Mouse (Mus musculus) retina, postnatal 1 day (tissue): ENCODE measurements around the gene Nradd.

Experiments used
- DNase-seq: peaks from one replicate; pipeline ENCODE4 v3.0.0-alpha.2; 2012

Nradd gene

DNA sequence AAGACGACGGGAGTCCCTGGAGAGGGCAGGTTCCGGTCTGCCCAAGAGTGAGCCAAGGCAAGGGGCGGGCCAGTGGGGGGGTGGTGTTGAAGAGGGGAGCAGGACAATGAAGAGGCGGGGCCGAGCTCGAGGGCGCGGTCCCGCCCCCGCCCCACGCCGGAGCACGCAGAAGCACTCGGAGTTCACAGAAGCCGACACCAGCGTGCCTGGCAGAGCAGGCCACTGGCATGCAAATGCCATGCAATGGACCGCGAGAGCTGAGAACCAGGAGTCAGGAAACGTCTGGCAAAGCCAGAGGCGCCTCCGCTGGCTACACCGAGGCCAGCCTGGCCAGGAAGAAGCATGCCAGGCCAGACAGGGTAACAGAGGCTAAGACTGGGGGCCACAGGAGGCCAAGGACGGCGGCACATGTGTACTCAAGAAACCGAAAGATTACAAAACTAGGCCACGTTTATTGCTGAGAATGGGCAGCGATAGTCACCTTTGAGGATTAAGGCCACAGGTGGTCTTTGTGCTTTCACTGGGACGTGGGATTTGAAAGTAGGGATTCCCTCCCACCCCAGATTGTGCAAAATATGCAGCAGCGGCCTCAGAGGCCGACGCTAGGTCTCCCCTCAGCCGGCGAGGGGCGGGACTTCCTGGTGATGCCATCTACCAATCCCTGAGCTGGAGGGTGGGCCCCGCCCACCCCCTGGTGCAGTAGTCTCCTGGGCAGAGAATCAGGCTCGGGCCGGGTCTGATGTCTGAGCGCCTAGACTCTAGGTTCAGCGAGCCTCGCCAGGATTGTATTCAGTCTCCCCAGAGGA lies at the start of gene Nradd:
Nradd (minus strand) TSS at position 92 of the 806 bp plus-strand sequence.
- peak; percentile 95 for DNase-seq

DNA sequence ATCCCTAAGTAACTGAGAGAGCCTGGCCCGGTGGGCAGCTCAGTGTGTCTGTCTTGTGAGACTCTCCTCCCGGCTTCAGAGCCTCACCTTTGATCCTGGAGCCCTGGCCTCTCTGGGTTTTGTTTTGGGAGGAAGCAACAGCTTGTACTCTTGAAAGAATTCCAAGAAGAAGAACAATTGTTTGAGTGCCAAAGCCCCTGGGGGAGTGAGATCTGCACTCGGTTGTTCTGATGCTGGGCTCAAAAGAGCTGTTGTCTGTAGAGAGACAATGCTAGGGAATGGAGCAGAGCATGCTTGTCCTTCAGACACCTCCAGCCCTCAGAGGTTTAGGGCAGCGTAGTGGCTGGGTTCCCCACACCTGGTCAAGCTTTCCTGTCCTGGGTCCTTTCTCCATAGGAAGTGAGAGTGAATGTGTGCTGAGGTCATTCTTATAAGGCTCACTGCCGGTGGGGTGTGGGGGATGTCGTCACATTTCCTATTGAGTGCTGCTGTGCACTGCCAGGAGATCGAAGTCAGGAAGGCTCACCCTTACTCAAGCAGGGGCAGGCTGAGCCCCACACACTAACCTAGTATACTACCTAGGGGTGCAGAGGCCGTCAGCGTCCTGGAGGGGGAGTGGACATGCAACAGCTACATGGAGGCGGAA lies 49.0 kb upstream of the Nradd start:
- DNase-seq, result no peak

DNA sequence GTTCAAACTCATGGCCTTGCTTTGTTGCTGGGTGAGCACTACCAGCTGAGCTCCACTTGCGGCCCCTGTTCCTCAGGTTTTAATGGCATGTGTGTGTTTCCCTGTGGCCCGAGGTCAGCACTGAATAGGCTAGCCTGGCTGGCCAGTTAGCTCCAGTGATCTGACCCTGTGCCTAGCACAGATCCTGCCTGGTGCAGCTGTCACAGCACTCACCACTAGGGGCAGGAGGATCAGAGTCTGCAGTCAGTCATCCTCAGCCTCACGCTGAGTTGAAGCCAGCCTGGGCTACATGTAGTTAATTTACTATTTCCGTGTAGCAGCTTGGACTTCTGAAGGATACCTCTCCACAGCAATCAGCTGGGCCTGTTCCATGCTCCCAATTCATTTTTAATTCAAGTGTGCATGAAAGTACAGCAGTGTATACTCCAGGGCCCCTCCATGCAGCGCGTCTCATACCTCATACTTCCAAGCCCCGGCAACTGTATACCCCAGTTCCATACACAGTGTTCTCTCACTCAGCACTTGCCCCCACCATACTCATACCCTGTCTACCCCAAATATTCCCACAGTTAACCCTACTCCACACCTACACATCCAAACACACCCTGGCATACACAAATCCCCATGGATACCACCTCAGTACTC lies 48.3 kb upstream of the Nradd start:
- DNase-seq, result peak; percentile 49

DNA sequence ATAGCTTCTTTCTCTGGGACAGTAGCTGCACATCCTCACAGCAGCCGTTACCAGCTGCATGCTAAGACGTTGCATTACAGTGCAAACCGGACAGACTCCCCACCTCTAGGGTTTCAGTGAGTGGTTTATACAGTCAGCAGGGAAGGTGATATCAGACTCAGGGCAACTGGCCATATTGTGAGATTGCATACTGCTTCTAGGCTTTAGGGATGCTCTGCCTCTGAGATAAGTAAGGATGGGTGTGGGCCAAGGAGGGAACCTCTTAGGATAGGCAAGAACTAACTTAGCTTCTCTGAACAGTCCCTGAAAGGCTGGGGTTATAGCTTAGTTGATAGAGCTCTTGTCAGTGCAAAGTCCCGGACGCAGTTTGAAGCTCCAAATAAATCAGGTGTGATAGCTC lies 45.5 kb upstream of the Nradd start:
- no peak for DNase-seq

DNA sequence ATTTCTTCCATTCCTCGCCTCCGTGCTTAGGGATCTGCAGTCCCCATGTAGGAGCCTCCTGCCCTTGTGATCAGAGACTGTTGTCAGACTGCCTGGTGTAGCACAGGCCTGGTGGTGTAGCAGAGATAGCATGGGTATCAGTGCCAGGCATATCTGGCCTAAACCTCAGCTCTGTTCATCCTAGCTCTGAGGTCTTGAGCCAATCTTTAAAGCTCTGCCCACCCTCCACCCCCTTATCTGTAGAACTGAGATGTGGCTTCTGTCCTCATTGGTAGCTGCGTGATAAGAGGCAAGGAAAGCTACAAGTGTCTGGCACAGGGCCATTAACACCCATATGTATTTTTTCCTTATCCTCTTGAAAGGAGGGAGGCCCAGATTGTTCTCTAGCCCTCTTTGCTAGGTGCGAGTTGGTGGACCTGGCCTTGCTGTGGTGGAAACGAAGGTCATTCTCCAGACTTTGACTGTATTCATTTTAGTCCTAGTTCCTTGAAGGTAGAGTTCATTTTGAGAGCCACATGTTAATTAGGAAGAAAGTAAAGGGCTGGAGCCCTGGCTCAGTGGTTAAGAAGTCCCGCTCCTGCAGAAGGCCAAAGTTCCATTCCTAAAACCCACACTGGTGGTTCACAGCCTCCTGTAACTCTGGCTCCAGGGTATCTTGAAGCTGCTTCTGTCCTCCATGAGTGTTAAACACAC lies 44.5 kb upstream of the Nradd start:
- DNase-seq, result no peak

DNA sequence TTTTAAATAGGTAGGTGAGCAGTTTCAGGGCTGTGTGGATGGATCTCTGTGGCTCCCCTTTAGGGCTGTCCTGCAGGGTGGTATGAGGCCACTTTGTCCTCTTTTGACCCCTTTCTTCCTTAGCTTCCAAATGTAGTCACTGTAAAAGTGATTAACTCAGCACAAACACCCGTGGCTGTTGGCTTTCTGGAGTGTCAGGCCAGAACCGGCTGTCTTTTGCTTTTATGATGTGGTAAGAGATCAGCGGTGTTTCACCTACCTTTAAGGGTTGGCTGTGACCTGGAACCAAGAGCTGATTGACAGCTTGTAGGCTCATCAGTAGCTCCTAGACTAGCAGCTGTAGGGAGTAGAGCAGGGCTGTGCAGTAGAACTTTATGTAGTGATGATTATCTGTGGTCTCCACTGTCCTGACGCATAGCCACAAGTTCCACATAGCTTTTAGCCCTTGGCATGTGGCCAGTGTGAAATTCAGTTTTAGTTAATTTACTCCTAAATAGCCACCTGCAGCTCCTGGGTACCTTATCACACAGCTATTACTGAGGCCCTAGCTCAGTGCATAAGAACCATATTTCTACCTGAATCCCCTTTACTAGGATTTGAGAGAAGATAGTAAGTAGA lies 43.1 kb upstream of the Nradd start:
- DNase-seq, result no peak

DNA sequence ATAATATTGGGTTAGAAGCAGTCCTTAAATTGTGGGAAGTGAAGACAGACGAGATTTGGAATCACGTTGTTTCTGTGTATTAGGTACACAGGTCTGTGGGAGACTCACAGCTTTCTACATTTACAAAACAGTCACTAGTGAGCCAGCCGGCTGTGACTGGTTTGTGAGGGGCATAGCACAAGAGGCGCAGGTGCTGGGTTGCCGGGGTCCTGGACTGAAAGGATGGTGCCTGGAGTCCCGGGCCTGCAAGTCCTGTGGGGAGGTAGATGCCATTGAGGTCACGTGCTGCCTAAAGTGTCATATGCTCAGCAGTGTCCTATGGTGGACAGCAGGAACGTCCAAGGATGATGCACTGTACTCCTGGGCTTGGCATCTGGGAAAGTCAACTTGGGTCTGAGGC lies 42.1 kb upstream of the Nradd start:
- DNase-seq, result no peak

DNA sequence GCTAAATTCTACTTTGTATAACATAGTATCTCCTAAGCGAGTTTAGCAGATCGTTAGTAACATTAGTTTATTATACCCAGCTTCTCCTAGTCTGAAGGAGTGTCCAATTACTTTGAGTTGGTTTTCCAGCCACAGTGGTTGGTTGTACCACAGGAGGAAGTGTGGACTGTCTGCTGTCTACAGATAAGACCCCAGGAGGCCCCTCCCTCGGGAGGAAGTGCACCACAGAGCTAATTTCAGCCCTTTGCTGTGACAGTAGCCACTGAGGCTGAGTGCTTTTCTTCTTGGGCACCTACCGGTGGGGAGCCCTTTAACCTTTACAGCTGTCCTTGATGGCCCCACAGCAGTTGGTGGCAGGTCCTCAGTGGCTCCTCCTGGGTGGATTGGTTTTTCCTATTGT lies 41.7 kb upstream of the Nradd start:
- DNase-seq, result no peak

DNA sequence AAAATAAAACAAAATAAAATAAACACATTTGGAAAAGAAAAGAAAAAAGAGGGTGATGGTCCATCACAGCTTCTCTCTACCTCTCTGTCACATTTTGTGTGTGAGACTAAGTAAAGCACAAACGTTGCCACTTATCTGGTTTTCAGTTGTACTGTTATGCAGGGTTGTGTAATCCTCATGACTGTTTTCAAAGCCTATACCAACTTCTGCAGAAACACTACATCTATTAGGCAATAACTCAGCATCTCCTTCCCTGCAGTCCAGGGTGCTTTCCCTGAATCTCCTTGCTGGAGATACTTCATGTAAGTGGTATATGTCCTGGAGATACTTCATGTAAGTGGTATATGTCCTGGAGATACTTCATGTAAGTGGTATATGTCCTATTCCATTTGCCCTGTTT lies 38.6 kb upstream of the Nradd start:
- no peak for DNase-seq

DNA sequence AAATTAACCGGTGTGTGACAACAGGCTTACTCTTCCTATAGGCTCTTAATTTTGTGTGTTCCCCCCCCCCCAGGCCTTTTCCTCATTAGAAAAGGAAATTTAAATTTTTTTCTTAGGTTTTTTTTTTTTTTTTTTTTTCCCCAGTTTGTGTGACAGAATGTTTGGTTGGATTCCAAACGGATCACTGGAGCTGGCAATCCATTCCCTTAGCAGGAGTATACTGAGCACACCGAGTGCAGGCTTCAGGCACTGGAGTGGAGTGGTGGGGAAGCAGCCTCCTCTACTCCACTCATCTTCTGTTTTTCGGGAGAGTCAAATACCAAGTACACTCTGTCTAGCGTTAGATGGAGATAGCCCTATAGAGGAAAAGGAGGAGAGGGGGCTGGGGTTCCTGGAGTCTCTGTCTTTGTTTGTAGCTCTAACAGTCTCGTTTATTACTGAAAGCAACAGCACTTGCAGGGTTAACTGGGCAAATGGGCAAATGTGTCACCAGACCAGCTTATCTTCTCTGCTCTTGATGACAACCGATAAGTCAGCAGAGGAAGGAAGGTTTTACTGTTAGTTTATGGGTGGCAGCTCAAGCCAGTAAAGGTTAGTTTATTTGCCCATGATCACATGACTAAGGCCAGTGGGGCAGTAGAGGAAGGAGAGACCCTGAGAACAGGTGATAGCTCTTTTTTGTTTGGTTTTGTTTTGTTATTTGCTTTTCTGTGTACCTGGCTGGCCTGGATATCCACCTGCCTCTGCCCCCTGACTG lies 36.8 kb upstream of the Nradd start:
- DNase-seq, result no peak

DNA sequence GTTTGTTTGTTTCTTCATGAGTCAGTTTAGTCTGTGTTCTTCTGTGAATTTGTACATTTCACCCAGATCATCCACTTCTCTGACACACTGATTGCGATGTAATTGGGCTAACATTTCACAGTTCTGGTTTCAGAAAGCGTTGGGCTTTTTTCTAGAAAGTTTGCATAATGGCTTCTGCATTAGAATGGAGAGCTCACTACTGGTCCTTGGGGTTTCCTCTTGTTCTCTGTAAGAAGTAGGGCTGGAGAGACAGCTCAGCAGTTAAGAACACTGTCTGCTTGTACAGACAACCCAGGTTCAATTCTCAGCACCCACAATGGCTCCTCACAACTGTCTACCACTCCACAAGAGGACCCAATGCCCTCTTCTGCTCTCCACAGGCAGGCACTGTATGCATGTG lies 36.0 kb upstream of the Nradd start:
- DNase-seq, result no peak

DNA sequence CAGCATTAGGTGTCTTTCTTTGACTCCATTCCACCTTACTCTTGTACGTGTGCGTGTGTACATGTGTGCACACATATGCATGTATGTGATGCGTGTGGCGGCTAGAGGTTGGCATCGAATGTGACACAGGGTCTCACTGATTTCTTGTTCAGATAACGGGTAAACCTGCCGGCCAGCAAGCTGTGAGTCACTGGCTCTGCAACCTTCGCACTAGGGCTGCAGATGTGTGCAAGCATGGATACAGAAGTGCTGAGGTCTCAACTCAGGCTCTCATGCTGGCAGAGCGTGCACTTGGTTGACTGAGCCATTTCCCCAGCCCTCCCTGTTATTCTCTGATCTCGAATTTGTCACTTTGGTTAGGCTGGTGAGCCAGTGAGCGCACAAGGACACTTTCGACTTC lies 35.3 kb upstream of the Nradd start:
- no peak for DNase-seq

DNA sequence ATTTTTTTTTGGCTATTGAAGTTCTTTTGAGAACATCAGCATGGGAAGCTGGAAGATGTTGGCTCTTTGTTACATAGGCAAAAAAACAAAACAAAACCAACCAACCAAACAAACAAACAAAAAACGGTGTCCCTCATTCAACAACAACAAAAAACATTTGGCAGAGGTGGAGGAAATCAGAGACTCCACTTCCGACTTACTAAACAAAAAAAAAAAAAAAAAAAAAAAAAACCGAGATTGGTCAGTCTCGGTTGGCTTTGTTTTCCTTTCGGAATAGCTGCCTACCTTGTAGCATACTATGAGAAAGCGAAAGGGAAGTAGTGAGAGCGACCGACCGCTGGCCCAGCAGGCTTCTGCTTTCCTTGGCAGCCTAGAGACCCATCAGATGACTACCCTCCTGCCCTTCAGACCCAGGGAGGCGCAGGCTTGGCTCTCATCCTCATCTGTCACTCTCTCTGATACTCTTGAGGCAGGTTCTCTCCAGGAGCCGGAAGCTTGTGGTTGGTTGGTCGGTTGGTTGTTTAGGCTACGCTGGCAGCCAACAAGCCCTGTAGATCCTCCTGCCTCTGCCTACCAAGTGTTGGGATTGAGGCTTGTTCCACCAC lies 33.3 kb upstream of the Nradd start:
- DNase-seq, result no peak

DNA sequence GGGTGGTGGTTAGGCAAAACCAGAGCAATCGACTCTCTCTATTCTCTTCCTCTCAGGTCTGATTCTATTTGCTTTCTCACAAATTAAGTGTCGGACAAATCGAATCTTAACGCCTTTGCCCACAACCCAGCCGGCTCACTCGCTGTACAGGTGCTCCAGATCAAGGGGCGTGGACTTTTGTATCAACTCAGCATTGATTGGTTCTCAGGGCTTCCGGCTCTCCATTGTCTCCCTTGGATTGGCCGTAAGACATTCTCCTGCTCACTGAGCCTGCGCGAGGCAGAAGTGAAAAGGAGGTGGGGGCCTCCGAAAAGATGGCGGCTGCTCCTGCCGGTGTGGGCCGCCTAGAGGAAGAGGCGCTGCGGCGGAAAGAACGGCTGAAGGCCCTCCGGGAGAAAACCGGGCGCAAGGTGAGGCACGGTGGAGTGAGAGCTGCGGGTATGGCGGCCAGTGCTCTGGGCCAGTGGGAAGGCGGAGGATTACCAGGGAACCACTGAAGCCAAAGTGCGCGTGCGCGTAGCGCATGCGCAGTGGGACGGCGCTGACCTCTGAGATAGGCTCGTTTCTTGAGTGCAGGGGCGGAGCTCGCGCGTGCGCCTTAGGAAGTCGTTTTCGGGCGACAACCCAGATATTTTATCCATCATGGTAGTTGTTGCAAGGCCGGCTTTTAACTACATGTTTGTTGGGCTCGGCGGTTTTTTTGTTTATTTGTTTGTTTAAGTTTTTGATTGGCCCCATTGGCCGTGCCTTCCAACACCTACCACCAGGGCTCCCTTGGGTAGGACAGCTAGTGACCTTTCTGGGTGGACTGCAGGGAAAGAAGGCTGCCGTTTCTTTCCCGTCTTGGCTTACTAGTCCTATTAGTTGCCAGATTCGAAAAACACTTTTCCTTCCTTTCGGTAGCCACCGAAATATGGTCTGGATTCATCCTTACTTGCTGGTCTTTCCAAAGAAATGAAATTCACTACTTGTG lies 32.3 kb upstream of the Nradd start, which contains the start of gene Ccdc12:
Ccdc12 (plus strand) TSS at position 255 of the 973 bp plus-strand sequence.
- DNase-seq, result peak; percentile 99

DNA sequence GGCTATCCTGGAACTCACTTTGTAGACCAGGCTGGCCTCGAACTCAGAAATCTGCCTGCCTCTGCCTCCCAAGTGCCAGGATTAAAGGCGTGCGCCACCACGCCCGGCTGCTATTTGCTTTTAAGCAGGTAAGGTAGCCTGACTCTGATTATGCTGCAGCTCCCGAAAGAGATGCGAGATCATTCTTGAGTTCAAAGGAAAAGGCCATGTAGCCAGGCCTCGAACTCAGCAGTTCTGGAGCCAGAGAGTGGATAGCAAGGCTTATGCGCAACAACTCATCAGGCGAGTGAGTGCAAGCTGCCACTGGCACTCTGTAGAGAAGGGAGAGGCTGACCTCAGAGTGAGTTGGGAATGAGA lies 31.4 kb upstream of the Nradd start:
- DNase-seq, result no peak

DNA sequence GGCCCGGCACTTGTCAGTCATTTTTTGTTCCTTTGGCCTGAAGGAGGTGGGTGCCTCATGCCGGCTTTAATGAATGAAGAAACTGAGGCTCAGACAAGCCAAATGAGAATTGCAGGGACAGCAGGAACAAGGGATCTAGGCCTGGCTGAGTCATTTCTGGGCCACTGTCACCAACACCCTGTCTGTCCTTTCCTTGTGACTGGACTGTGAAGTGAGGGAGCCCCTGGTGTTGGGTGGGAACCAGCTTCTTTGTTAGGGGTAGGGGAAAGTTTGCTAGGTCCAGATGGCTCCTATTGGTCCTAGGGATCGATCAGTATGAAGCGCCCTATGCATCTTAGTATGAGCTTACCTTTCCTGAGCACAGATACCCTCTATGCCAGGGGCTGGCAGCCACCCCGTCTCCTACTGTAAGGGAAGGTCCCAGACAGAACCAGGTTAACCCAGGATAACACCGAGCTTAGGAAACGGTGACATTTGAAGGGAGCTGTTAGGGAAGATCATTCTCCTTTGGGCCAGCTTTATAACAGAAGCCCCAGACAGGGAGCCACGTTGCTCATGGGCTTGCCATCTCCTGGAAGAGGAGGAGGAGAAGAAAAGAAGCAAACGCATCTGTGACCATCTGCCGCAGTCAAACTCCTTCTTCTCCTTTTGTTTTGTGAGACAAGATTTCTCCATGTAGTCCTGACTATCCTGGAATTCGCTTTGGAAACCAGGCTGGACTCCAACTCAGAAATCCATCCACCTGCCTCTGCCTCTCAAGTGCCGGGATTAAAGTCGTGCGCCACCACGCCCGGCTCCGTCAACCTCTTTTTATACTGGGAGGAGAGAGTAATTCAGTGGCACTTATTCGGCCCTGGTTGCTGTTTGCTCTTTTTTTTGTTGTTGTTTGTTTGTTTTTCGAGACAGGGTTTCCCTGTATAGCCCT lies 30.7 kb upstream of the Nradd start:
- no peak for DNase-seq

DNA sequence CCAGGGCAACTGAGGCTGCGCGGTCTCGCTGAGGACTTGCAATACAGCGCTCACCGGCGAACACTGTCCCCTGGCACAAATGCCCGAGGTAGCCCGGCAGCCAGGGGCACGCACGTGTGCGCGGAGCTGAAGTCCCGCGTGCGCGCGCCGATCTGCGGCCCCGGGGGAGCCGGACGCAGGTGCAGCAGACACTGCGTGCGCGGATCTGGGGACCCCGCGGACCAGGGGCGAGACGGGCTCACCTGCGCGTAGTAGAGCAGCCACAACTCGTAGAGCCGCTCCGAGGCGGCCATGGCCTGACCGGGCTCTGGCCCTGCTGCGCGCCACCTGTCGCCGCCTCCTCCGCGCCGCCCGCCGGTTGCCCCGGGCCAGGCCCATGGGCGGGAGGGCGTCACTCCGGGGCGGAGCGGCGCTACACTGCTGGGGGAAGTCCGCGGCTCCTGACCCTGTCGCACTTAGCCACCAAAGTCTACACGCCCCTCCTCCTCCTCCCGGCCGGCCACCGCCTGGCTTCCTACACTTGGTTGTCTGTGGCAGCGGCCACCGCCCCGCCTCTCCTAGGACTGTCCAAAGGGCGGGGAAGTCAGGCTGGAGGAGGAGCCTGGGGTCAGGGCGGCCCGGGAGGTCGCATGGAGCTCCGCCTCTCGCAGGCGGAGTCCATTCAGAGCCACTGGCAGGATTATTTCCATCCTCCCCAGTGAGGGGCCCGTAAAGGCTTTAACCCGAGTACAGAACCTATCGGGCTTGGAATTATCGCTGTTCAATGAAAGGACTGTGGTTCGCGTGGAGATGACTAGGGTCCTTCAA lies 29.6 kb upstream of the Nradd start, which contains the start of gene Nbeal2:
Nbeal2 (minus strand) TSS at position 507 of the 807 bp plus-strand sequence.
- peak; percentile 95 for DNase-seq

DNA sequence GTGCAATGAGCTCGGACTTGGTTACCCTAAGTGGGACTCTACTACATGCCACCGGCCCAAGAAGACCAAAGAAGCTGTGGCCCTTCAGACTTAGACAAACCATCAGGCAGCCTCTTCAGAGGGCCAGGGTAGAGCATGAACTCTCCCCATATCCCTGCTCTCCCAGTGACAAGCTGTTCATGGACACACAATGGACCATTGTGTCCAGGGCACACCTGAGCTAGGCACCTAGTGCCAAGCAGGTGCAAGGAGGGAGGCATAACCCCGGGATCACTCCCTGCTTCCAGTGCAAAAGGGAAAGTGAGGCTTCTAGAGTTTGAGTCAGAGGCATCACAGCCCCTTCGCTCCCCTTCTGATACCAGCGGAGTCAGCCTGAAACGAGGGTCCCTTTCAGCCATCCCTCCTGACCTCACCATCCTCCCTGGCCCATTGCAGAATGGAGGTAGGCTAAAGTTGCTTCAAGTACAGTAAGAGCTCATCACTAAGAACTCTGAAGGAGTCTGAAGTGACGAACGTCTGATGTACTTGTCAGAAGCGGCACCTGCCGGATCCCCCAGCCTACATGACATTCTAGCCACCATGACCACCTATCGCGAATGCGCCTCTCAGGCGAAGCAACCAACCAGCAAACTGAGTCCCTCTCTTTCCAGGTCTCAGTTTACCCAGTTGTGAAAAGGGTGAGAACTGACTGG lies 28.9 kb upstream of the Nradd start:
- DNase-seq, result no peak
